Mouse (Mus musculus): Measurements from ENCODE around the gene Arntl2.

- no peak for TF ChIP-seq POLR2A (IDR thresholded peaks at IDR 0.05; ENCODE audit: extremely low read depth, insufficient read depth, low read length)
- TF ChIP-seq CTCF (IDR thresholded peaks at IDR 0.05; ENCODE audit: low read depth, low read length), result no peak
These were observed 56.1 kb downstream of the Arntl2 start for GRCm38 (mm10) chr6:146851916-146852315.

Measured in liver, adult 2 months (tissue).